10 mouse cellular contexts compared by ENCODE assay signal in the genomic region with DNA sequence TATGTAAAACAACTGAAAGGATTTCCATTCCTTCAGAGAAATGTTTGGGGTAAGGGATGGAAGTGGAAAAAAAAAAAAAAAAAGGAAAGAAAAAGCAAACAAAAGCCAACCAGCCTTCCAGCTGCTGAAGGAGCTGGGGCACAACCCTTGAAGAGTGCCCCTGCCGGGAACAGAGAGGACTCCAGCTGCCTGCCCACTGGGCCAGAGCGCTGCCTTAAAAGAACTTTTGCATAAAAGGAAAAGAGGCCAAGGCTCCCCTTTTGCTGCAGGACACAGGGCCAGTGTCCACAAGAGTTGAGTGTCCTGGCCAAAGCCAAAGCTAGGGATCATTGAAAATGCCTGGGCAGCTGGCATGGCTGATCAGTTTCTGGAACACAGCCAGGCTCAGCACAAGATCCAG. TPM values are rescaled to one million over a fixed set of nuclear protein-coding genes. Genes with fewer than 3 reads are reported as not detected.
A peak's percentile ranks its signal among the peaks of the same experiment; 100 is the strongest.
DNase-seq lines count a peak whose midpoint lies in the region; ATAC-seq and TF ChIP-seq lines count a peak whose summit lies in the region.
"Had no signal": no experiment of that assay in that cellular context is flagged by ENCODE, and none has a peak within 500 bp of the region (broad histone marks: within the 10 kb centered on the region; RNA-seq: fewer than 3 reads in every experiment).

No protein-coding gene starts in this region.

- H3K9me3 ChIP-seq in limb, embryonic 11.5 days (ENCODE audit: control insufficient read depth, low read length) = no peaks in the 10 kb centered on the region

- H3K27me3 ChIP-seq in limb, embryonic 11.5 days (ENCODE audit: control insufficient read depth, insufficient read depth, low read length) = no peaks in the 10 kb centered on the region

- no peaks in the 10 kb centered on the region; the same call in 1 of the 2 replicates for H3K36me3 ChIP-seq in limb, embryonic 11.5 days (ENCODE audit: control insufficient read depth, insufficient read depth, low read length)

- peak; percentile 14 for DNase-seq in adrenal gland, postnatal 14 days
- no peak for DNase-seq in adrenal gland, postnatal 10 days
- peak; percentile 6 for DNase-seq in lung, postnatal 10 days
- no peak for DNase-seq in lung, adult 2 months
- peak; percentile 63 for DNase-seq in limb, embryonic 11.5 days (ENCODE audit: low spot score)
- DNase-seq in right cerebral cortex, postnatal 36 days (ENCODE audit: low spot score in 2 of 2) = peak; percentile 22 to 42
- no peak for DNase-seq in urinary bladder, postnatal 10 days (ENCODE audit: low spot score)
- DNase-seq in B cell, adult 2 months = no peak
- DNase-seq: liver, postnatal 0 days had no signal

- no peak overlapping the region for H3K4me2 ChIP-seq in limb, embryonic 11.5 days (ENCODE audit: low read depth, severe bottlenecking)

- no peak for TF ChIP-seq CTCF in lung, adult 2 months (IDR thresholded peaks at IDR 0.05; ENCODE audit: insufficient read depth, low read length)

- H3K4me1 ChIP-seq in lung, adult 2 months (ENCODE audit: control insufficient read depth, insufficient read depth, low read length) = peaks cover 3% of the 10 kb centered on the region; the same call in 1 of the 2 replicates
- peaks cover 17% of the 10 kb centered on the region for H3K4me1 ChIP-seq in limb, embryonic 11.5 days (ENCODE audit: control insufficient read depth, insufficient read depth, low read length)

- no peak overlapping the region for H3K4me3 ChIP-seq in lung, adult 2 months (replicated peaks; ENCODE audit: extremely low read depth, low read depth, low read length)
- H3K4me3 ChIP-seq in limb, embryonic 11.5 days (ENCODE audit: low read depth, low read length) = no peak overlapping the region

- no peak overlapping the region for H3K9ac ChIP-seq in limb, embryonic 11.5 days (ENCODE audit: low read length)
- H3K9ac ChIP-seq: liver, postnatal 0 days had no signal

- whole genome bisulfite sequencing in lung, adult 2 months = 25% methylated on average over 2 of the region's 2 CpGs
- WGBS in limb, embryonic 11.5 days = 5% methylated on average over 2 of the region's 2 CpGs

- no peak for ATAC-seq in limb, embryonic 11.5 days (ENCODE audit: insufficient number of reproducible peaks, low FRiP score, low TSS enrichment, low read depth)
- ATAC-seq: liver, postnatal 0 days had no signal

- TF ChIP-seq POLR2A in lung, adult 2 months (IDR thresholded peaks at IDR 0.05; ENCODE audit: borderline replicate concordance, extremely low read depth, low read depth, low read length) = no peak

- H3K27ac ChIP-seq in limb, embryonic 11.5 days (replicated peaks; ENCODE audit: low read depth, low read length) = peak overlapping the region; percentile 64

RNA-seq across cellular contexts. Expression of gene Lix1, which starts 7.1 kb away (rescaled TPM):
- 6.9 and 9.6 TPM in 2 replicates for total RNA-seq in adrenal gland, postnatal 14 days (2021)
- total RNA-seq in adrenal gland, postnatal 10 days (2021) = 10 to 100 TPM in 1 of 2 experiments, 1 to 10 TPM in 1; 7.7 to 10.5 TPM
- 0.34 and 0.38 TPM in 2 replicates for polyA plus RNA-seq in lung, adult 2 months (2012; rRNA removed)
- 98.9 and 104 TPM in 2 replicates for polyA plus RNA-seq in limb, embryonic 11.5 days (2014; fragmentation: Nextera tagmentation; extraction: Ambion mirVana)
- total RNA-seq: hematopoietic stem cell, adult 5-6 weeks had no signal

RNA-seq across cellular contexts. Expression of gene Riok2, which starts 35.5 kb away (rescaled TPM):
- total RNA-seq in adrenal gland, postnatal 14 days (2021) = 23.3 and 24.2 TPM in 2 replicates
- 10 to 100 TPM; 22.1 to 24.3 TPM for total RNA-seq in adrenal gland, postnatal 10 days (2021)
- 4.6 and 7.9 TPM in 2 replicates for polyA plus RNA-seq in lung, adult 2 months (2012; rRNA removed)
- polyA plus RNA-seq in limb, embryonic 11.5 days (2014; fragmentation: Nextera tagmentation; extraction: Ambion mirVana) = 33.7 and 33.9 TPM in 2 replicates

Comparison
In these comparisons a context has a peak if more than half of its experiments do, and no peak if none do; other contexts are left out.
1. DNase-seq: peak in adrenal gland, postnatal 14 days (single experiment), lung, postnatal 10 days (single experiment), limb, embryonic 11.5 days (single experiment) and right cerebral cortex, postnatal 36 days (2 of 2); none in adrenal gland, postnatal 10 days (single experiment), lung, adult 2 months (single experiment), urinary bladder, postnatal 10 days (single experiment) and B cell, adult 2 months (0 of 2).